Mouse (Mus musculus): ENCODE measurements around the gene Art3.

DNA sequence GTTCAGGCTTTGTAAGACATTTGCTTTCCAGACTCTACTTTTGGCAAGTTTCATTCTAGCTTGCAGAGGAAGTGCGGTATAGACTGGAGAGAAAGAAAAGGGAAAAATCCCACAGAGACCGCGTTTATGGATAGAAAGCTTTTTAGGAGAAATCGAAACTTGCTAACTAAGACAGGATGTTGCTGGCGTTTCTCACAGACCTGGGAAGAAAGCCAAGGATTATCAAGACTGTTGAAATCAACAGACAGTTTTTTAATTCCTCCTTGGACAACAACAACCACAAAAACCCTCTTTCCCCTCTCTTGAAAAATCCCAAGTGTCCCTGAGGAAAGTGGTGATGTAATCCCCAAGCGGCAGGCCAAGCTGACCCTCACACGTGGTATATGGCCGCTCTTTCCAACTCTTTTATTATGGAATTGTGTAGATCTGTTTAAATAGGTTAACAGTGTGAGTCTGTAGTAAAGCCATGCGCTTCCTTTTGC, 773 bp downstream of the Art3 start:
- no peak for TF ChIP-seq HCFC1 (IDR thresholded peaks at IDR 0.05; ENCODE audit: borderline replicate concordance, insufficient read depth, low read length)
- TF ChIP-seq ZC3H11A (IDR thresholded peaks at IDR 0.05; ENCODE audit: borderline replicate concordance, low read depth, low read length), result no peak
- no peak for TF ChIP-seq MAFK (IDR thresholded peaks at IDR 0.05; ENCODE audit: insufficient read depth, low read depth, low read length)
- TF ChIP-seq CHD2 (IDR thresholded peaks at IDR 0.05; ENCODE audit: low read depth, low read length), result no peak
- TF ChIP-seq ZNF384 (IDR thresholded peaks at IDR 0.05; ENCODE audit: low read depth, low read length), result no peak
